Mouse (Mus musculus) 3T3-L1 (cell line): ENCODE results near the gene Ccdc151.

Experiments
- DNase-seq: peaks from one replicate; pipeline ENCODE4 v3.0.0-alpha.2; 2015; ENCODE audit warnings: low read depth, low spot score

Gene Ccdc151

DNA sequence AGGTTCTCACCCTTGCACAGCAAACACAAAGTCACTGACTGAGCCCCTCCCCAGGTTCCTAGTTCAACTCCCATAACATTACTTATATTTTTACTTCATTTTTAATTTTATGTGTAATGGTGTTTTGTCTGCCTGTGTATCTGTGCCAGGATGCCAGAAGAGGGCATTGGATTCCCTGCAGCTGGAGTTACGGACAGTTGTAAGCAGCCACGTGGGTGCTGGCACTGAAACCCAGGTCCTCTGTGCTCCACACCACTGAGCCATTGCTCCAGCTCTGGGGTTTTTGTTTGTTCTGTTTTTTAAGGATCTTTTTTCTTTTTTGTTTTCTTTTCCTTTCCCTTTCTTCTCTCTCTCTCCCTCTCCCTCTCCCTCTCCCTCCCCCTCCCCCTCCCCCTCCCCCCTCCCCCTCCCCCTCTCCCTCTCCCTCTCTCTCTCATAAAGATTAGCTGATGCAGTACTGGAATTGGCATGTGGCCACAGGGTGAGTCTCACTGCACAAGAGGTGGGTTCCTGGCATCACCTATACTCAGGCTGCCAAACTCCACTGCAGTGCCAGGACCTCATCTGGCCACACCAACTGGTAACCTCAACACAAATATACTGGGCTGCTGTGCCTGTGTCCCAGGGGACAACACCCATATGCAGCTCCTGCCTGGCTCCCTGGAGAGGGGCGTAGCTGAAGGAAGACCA lies 6.1 kb downstream of the Ccdc151 start:
- DNase-seq: no peak

DNA sequence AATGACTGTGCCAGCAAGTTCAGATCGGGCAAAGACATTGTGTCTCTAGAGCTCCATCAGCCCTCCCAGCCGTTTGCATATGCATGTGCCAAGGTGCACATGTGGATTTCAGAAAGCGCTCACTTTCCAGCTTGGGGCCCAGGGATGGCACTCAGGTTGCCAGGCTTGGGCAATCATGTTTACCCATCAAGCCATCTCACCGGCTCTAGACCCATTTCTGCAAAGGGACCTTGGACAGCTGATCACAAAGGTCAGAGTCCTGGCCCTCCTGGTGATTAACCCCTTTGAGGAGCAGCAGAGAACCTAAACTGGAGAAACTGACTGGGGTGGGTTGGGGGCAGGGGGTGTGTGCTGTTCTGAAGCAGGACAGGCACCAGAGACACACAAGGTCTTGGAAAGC lies 10.2 kb downstream of the Ccdc151 start:
- no peak for DNase-seq

DNA sequence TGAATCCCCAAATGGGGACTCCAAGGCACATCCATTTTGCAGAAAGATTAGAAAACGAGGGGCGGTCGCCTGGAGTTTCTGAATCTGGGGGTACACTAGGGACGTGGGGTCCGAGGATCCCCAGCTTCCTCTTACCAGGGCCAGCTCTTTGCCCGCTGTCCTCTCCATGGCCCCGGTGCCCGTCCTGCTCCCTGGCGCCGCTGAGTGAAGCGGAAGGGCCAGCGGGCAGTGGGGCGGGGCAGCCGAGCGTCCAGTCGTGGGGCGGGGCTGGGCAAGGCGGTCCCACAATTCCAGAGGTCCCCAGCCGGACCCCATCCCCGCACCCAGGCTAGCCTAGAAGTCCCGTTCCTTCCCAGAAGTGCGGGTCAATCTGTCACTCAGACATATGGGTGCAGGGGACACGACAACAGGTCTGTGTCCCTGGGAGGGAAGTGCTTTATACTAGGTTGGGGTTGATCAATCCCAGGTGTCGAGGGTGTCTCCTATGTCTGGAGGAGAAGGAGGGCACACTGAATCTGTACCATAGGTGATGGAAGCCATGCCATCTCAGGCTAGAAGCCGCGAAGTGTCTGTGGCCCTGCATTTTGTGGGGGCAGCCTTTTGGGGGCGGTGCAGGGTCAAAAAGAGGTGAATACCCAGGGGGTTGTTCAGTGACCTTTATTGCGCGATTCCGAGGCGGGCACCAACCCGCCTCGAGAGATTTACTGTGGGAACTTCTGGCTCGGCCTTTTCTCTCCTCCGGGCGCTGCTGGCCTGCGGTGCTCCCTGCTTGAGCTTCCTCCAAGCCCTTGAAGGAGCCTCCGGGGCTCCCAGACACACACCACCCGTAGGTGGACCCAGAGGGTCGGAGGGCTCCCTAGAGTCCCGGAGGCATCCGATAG lies 13.0 kb downstream of the Ccdc151 start, which contains the start of gene Rgl3:
Gene Rgl3 (minus strand): TSS at position 217 of the 881 bp plus-strand sequence.
- peak; percentile 21 for DNase-seq

DNA sequence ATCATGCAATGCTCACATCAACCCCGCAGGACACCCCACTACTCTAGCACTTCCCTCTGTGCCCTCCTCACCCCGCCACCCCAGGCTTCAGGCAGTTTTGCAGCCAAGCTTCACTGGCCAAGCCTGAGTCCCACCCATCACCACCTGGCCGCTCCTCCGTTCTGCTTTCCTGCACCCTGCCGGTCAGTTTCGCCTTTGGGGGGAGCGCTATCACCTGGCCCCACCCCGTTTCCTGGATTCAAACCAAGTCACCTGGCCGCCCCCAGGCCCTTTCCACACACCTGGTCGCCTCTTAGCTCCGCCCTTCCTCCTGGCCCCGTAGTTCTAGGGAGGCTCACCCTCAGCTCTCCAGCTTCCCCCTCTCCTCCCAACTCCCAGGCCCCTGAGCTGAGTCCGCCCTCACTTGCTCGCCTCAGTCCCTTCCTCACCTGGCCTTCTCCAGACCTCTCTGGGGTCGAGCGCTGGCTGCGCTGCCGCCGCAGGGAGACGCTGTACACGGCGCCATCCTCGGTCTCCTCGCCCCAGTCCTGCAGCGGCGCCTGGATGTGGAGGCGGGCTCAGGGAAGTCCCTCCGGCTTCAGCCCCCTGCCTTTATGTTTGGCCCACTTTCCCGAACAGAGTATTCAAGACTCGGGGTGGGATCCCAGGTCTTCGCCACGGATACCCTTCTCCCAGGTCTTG lies 13.9 kb downstream of the Ccdc151 start:
- no peak for DNase-seq

- no peak for DNase-seq
Measured at GRCm38 (mm10) chr9:21987592-21988342, 14.7 kb downstream of the Ccdc151 start.

DNA sequence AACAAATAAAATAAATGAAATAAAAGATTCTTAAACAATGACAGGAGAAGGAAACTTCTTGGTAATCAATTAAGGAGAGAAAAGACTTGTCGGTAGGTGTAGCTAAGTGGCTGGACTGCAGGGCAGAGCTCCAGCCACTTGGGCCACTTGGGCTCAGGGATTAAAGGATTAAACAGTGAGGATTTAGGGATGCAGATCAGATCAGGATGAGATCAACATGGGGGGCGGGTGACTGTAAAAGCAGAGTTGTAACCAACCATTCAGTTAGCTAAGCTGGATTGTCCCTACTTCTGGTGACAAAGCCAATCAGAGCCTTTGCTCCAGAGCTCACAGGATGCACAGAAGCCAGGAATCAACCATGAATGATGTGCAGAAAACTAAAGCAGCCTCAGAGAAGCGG lies 18.5 kb downstream of the Ccdc151 start:
- no peak for DNase-seq

DNA sequence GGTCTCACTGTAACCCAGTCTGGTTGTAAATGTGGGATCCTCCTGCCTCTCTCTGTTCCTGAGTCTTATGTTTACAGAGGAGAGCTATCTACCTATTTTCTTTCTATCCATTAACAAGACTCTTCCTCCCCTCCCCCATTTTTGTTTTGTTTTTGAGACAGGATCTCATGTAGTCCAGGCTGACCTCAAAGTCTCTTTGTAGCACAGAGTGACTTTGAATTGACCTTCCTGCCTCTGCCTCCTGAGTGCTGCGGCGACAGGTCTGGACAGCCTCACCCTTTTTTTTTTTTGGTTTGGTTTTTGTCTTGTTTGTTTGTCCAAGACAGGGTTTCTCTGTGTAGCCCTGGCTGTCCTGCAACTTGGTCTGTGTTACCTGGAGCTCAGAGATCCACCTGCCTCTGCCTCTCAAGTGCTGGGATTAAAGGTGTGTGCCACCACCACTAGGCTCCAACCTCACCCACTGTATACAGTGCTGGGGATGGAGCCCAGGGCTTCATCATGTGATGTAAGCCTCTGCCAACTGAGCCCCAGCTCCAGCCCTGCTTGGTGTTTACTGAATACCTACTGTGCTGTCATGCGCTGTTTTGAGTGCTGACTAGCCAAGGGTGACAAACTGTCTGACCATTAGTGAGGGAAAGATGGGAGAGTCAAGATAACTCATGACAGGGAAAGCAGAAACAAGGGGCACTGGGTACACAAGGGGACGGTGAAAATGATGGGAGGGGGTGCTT lies 23.9 kb downstream of the Ccdc151 start:
- no peak for DNase-seq

GRCm38 (mm10) chr9:21977972-21978371 lies 24.5 kb downstream of the Ccdc151 start:
- DNase-seq: peak; percentile 51

DNA sequence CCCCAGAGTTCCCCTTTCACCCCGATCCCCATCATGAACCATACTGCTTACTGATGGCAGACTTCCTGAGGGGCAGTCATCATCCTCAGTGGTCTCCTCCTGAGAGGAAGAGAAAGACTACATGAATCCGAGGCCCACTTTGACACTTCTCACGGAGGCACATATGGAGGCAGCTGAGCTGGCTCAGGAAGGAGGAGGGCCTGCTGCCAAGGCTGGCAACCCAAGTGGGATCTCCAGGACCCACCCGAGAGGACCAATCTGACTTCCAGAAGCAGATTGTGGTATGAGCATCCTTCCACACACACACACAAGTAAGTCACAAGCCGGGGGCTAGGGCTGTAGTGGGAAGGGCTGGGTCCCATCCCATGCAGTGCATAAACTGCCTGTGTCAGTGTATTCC lies 25.1 kb downstream of the Ccdc151 start:
- DNase-seq: no peak

DNA sequence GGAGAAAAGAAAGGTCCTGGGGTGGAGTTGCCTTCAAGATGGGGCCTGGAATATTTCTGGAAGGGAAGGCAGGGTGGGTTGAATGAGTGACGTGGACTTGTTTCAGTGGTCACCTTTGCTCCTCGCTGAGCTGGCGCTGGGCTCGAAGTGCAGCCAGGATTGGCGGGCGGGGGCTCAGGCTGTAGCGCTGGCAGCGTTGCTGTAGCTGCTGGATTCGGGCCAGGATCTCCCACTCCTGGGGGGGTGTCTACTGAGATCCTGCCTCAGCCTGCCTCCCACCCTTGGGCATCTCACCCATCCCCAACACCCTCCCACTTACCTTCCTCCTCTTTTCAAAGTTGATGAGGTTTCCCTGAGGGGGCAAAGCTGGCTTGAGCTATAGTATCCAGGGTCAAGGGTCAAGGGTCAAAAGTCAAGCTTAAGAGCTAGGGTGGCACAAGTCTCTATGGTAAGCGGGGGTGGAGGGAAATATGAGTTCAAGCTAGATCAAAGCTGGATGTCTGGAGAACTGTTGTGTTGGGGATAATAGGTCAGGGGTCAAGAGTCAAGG lies 25.7 kb downstream of the Ccdc151 start:
- DNase-seq: no peak

GRCm38 (mm10) chr9:21969304-21969703 lies 33.1 kb downstream of the Ccdc151 start:
- DNase-seq: no peak

GRCm38 (mm10) chr9:21968883-21969282 lies 33.6 kb downstream of the Ccdc151 start:
- DNase-seq: no peak

- DNase-seq: no peak
Measured at GRCm38 (mm10) chr9:21963417-21963816, 39.0 kb downstream of the Ccdc151 start, which contains the start of gene Epor. Gene Epor (minus strand): TSS chr9:21963506.

DNA sequence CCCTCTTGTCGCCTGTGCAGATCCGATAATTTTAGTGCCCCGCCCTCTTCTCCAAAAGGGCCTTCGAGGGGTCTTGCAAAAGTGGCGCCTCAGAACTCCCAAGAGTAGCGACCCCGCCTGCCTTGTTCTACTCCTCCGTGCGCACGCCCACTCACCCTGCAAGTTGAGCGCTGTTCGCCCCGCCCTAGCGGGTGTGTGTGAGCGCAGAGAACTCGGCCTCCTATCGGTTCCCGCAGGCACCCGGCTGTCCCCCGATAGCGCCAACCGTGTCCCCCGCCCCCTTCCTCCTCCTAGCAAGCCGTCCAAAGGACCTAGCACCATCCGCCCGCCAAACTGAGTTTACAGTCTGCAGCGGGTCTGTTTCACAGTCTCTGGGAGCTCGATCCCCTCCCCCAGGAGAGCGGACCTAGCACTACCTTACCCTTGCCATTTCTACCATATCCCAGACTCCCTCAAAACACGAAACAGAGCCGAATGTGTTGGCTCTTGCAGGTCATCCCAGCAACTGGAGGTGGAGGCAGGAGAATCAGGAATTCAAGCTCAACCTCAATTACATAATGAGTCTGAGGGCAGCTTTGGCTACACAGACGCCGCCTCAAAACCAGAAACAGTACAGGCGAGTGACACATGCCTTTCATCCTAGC lies 39.9 kb downstream of the Ccdc151 start:
- DNase-seq: peak; percentile 55

GRCm38 (mm10) chr9:21962010-21962409 lies 40.4 kb downstream of the Ccdc151 start:
- DNase-seq: no peak

DNA sequence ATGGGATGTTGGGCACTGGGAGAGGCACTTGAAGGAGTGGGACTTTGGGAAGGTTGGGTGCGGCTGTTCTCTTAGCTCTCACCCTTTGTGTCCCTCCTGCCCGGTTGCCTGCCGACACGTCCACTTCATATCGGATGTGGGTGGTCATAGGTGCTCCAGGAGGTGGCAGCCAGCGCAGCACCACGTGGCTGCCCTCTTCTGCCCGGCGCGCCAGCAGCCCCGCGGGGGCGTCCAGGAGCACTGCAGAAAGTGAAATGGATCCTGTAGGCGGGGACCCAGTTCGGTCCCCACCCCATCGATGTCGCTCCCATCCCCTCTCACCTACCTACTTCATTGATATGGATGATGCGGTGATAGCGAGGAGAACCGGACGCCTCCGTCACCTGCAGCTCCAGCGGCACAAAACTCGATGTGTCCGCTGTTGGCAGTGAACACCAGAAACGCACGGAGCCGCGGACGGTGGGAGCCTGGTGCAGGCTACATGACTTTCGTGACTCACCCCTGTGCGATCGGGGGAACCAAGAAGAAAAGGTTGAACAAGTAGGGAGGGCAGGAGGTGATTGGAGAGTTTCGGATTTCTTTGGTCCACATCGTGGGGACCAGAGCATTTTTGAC lies 41.0 kb downstream of the Ccdc151 start:
- DNase-seq: no peak

GRCm38 (mm10) chr9:21960558-21961208 lies 41.8 kb downstream of the Ccdc151 start:
- no peak for DNase-seq

DNA sequence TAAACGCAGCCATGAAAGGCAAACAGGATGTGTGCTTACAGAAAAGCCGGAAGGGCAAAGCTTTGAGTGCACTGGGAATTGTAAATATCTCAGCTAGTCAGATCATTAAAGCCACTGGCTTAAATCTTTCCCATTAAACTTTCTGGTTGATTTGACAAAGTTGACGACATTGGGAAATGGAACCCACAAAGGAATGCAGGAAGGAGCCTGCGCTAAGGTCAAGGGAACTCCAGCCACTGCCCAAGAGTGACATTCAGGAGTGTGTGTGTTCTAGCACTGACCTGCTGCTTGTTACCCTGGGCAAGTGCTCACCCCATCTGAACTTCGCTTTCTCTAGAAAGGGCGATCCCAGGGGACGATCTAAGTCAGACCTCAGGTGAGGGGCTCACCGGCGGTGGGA lies 42.3 kb downstream of the Ccdc151 start:
- DNase-seq: no peak

DNA sequence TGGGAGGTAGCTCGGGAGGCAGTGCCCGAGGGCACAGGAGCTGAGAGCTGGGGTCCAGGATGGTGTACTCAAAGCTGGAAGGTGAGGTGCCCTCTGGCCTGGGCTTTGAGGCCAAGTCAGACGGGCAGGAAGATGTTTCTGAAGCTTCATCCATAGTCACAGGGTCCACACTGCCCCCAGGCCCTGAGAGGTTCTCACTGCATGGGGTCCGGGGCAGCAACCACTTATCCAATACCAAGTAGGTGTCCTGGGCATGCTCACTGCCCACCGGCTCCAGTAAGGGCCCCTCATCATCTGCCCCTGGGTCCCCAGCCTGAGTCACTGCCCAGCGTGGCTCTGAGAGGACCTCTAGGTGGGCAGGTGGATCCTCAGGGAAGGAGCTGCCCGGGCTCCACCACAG lies 43.2 kb downstream of the Ccdc151 start:
- DNase-seq: no peak
